Mouse (Mus musculus) olfactory bulb, adult 2 months (tissue): ENCODE results near the gene Tor1b. TPM values are rescaled to one million over a fixed set of nuclear protein-coding genes. Genes with fewer than 3 reads are reported as not detected.

Experiments used
- H3K27ac ChIP-seq: fragments of 200-500 bp; 2 replicates; pipeline ENCODE4 v1.5.1; 2012; ENCODE audit warnings: low read depth, low read length; ENCODE audit not compliant: insufficient read depth
- H3K4me1 ChIP-seq: fragments of 200-500 bp; 2 replicates; pipeline ENCODE4 v1.6.1; 2012; ENCODE audit warnings: low read length; ENCODE audit not compliant: control insufficient read depth, insufficient read depth
- H3K4me3 ChIP-seq: fragments of 200-500 bp; 2 replicates; pipeline ENCODE4 v1.5.1; 2012; ENCODE audit warnings: mild to moderate bottlenecking, low read depth, low read length, moderate library complexity; ENCODE audit not compliant: insufficient read depth
- CTCF ChIP-seq: fragments of 200-500 bp; IDR thresholded peaks from 2 replicates; pipeline ENCODE4 v1.5.1; 2012; ENCODE audit warnings: low read depth, mild to moderate bottlenecking, low read length, moderate library complexity; ENCODE audit not compliant: insufficient read depth
- POLR2A ChIP-seq: fragments of 200-500 bp; IDR thresholded peaks from 2 replicates; pipeline ENCODE4 v1.6.1; 2012; ENCODE audit warnings: mild to moderate bottlenecking, low read depth, low read length, moderate library complexity; ENCODE audit not compliant: insufficient read depth
- WGBS: fragments of 180-500 bp; shearing (Covaris S2); methylation state at CpG from one replicate; pipeline ENCODE4 v1.1.7; 2018; 5-methylcytosine and 5-hydroxymethylcytosine counted together
- polyA plus RNA-seq: library from polyadenylated mRNA; stranded (reverse); fragments of >200 nt; gene quantifications from 2 replicates; pipeline ENCODE4 v1.2.4, GENCODE M21; 2012; ENCODE audit warnings: low replicate concordance; ENCODE audit not compliant: missing spikeins, insufficient read depth, insufficient read length

The Tor1b gene
- polyA plus RNA-seq, 1 experiment: not detected

DNA sequence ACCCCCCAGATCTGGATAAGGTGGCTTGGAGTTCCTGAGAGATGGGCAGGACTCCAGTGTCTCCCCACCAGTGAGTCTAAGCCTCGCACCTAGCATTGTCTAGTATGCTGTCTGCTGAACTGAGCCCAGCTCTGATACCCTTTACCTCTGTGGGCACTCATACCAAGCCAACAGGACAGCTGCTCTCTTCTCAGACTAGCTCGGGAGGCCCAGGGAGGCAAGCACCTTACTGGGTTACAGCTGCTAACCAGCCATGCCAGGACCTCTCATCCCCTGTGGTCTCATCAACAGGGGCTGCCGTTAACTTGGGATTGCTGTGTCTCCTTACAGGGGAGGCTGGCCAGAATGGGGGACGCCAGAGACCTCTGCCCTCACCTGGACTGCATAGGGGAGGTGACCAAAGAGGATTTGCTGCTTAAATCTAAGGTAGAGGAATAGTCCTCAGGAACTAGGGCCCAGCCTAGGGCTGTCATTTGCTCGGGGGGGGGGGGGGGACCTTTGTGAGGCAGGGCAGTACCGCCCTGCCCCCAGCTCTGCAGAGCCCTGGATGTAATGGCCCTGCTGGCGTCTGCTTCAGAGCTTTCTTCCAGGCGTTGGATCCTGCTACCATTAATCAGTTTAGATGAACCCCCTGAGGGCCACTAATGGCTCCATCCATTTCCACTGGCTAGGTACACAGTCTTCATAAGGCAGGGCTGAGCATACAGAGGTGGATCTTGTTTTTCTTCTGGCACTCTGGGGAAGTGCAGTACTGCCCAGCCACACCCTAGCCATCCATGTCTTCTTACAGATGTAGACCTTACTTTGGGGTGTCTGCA, 45.9 kb downstream of the Tor1b start:
- H3K4me3 ChIP-seq: no peak overlapping the region
- peaks cover 13% of the 10 kb centered on the region for H3K4me1 ChIP-seq
- 77% methylated on average over 8 of the region's 8 CpGs for WGBS
- no peak overlapping the region for H3K27ac ChIP-seq
- TF ChIP-seq CTCF (no peak), POLR2A (no peak)

DNA sequence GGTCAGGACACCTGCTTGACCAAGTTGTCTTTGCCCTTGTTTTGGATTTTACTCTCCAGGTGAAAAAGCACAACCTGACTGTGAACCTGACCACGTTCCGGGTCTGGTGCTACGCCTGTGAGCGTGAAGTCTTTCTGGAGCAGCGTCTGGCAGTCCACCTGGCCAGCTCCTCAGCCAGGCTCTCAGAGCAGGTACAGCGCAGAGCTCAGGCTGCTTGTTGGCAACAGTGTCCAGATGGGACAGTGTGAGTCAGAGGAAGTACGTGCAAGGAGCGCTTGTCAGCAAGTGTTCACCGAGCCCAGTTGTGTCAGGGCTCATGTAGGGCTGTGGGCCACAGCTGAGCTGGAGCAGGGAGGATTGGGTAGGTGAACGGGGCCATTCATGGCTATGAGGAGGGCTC, 50.1 kb downstream of the Tor1b start:
- no peak overlapping the region for H3K4me3 ChIP-seq
- H3K27ac ChIP-seq: no peak overlapping the region
- TF ChIP-seq CTCF: no peak
- TF ChIP-seq POLR2A: no peak
- 93% methylated on average over 10 of the region's 10 CpGs for WGBS
- H3K4me1 ChIP-seq: no peaks in the 10 kb centered on the region

DNA sequence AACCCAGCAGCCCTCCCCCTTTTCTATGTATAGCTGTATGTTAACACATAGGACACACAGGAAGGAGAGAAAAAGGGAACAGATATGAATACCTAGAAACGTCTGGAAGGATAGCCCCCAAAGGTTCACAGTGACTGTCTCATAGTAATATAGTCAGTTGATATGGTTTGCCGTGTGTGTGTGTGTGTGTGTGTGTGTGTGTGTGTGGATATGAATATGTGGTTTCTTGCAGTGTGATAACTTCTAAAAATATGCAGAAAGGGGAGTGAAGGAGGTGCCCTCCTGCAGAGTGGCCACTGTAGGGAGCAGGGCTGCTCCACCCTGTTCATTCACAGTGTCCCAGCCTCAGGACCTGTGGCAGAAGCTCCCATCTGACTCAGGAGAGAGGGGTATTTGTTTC, 52.7 kb downstream of the Tor1b start:
- Histone ChIP-seq H3K4me1 (no peaks in the 10 kb centered on the region), H3K4me3 (no peak overlapping the region), H3K27ac (no peak overlapping the region)
- WGBS: 81% methylated on average over 2 of the region's 2 CpGs
- no peak for TF ChIP-seq POLR2A
- no peak for TF ChIP-seq CTCF

DNA sequence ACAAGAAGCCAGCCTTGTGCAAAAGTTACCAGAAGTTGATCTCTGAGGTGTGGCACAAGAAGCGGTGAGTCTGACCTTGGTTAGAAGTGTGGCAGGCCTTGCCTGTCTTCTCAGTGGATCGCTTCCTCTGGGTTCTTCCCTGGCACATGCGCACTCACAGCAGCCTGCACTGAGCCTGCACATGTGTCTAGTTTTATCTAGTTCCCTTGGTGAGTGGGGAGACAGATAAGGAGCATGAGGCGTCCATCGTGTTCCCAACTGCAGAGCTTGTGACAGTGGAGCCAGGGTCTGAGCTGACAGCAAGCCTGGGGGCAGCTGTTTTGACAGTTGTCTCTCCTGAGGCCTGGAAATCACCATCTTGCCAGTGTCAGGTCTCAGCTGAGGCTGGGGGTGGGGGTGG, 53.7 kb downstream of the Tor1b start:
- WGBS: 83% methylated on average over 5 of the region's 5 CpGs
- TF ChIP-seq CTCF: no peak
- Histone ChIP-seq H3K4me3 (no peak overlapping the region), H3K27ac (no peak overlapping the region), H3K4me1 (no peaks in the 10 kb centered on the region)

DNA sequence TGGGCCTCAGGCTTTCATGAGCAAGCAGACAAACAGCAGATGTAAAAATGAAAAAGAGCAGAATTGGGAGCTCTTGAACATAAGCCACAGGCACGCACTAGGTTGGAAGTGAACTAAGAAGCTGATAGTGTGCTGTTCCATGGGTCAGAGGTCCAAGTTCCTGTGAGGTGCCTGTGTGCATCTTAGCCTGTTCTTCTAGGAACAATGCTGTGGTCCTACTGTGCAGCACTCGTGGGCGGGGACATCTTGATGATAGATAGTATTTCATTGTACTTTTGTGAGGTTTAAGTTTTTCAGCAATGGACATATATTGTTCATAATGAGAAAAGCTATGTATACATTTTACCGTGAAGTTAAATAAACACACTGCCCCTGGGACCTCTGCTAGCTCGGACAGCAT, 54.4 kb downstream of the Tor1b start:
- WGBS: 94% methylated on average over 5 of the region's 5 CpGs
- TF ChIP-seq CTCF (no peak), POLR2A (no peak)
- Histone ChIP-seq H3K27ac (no peak overlapping the region), H3K4me3 (no peak overlapping the region), H3K4me1 (no peaks in the 10 kb centered on the region)

Other genes with a start within 250 kb of the Tor1b start
- gene 1700001O22Rik, start 149.3 kb upstream of the Tor1b start, polyA plus RNA-seq: not detected in 2 replicates
- gene Ntmt1, start 145.1 kb upstream of the Tor1b start, polyA plus RNA-seq: not detected in 2 replicates
- gene Asb6, start 122.6 kb upstream of the Tor1b start, polyA plus RNA-seq: not detected in 2 replicates
- not detected in 2 replicates for gene Prrx2, start 118.0 kb upstream of the Tor1b start, polyA plus RNA-seq
- not detected in 2 replicates for gene Ptges, start 23.1 kb upstream of the Tor1b start, polyA plus RNA-seq
- gene Tor1a, start 15.0 kb downstream of the Tor1b start, polyA plus RNA-seq: not detected in 2 replicates
- not detected in 2 replicates for gene BC005624, start 29.2 kb downstream of the Tor1b start, polyA plus RNA-seq
- not detected in 2 replicates for gene Usp20, start 29.3 kb downstream of the Tor1b start, polyA plus RNA-seq
- gene Fnbp1, start 189.0 kb downstream of the Tor1b start, polyA plus RNA-seq: 346 and 1,096 TPM in 2 replicates
- gene Gpr107, start 199.4 kb downstream of the Tor1b start, polyA plus RNA-seq: not detected in 2 replicates